Mouse (Mus musculus): ENCODE measurements around the gene Trim45. TPM values are rescaled to one million over a fixed set of nuclear protein-coding genes. Genes with fewer than 3 reads are reported as not detected.
A peak's percentile ranks its signal among the peaks of the same experiment; 100 is the strongest.

Gene Trim45
- 0.74 and 0.91 TPM in 2 replicates for polyA plus RNA-seq (2015; fragmentation: Nextera tagmentation; extraction: Ambion mirVana)

DNA sequence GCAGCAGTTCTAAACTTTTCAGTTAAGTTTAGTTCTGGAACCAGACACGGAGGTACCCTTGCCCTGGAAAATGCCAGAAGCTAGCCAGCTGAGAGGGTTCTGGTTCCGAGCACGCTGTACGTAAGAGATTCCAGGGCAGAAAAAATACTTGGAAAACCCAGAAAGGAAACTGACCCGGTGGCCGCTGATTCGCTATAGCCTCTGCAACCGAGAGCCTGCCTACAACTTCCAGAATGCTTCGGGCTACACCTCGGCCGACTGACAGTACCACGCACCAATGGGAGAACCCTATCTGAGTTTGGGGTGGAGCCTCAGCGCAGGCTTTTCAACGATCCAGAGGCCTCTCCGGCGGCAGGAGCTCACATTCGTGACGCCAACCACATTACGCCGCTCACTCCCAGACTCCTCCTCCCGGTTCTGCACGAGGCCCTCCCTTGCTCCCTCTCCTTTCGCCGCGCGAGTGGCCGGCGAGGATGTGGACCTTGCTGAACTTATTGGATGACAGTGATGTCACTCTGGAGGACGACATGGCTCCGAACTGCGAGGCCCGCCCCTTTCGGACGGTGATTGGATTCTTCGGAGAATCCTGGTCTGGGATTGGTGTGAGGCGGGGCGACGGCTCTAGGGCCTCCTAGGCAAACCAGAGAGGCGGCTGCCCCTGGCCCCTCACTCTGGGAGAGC is at the start of gene Trim45:
Gene Trim45 (plus strand): TSS at position 378 of the 681 bp plus-strand sequence.
- peak; percentile 96 for ATAC-seq (ENCODE audit: insufficient read depth)
- Histone ChIP-seq H3K27me3 (no peaks in the 10 kb centered on the region), H3K4me2 (peak within 1 kb of the TSS; percentile 91), H3K9ac (peak within 1 kb of the TSS; percentile 62), H3K9me3 (replicated peaks) (no peaks in the 10 kb centered on the region), H3K27ac (replicated peaks) (peak within 1 kb of the TSS; percentile 71), H3K4me1 (replicated peaks) (peaks cover 26% of the 10 kb centered on the region), H3K4me3 (replicated peaks) (peak within 1 kb of the TSS; percentile 70), H3K36me3 (replicated peaks) (no peaks in the 10 kb centered on the region)
- under 1% methylated on average over 39 of the region's 39 CpGs for WGBS (ENCODE audit: insufficient replicate concordance)

DNA sequence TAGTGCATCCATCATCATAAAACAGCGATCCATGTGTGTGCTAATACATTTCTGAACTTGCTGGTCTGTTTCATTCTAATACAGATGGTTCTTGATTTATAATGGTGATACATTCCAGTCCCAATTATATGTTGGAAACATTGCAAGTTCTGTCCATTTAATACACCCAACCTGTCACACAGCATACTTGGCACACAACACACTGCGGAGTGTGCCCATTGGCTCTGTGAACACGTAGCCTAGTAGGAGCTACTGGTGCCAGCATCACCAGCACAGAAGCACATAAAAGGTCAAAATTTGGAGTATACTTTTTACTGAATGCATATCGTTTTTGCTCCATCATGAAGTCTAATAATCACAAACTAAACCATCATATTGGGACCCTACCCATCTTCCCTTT is 44.9 kb upstream of the Trim45 start:
- no peaks in the 10 kb centered on the region for H3K4me1 ChIP-seq (replicated peaks)
- WGBS (ENCODE audit: insufficient replicate concordance) = 69% methylated on average over 4 of the region's 4 CpGs
- H3K4me2 ChIP-seq = no peak overlapping the region
- no peak overlapping the region for H3K9ac ChIP-seq
- no peak overlapping the region for H3K4me3 ChIP-seq (replicated peaks)
- no peak for ATAC-seq (ENCODE audit: insufficient read depth)
- no peaks in the 10 kb centered on the region for H3K36me3 ChIP-seq (replicated peaks)
- H3K9me3 ChIP-seq (replicated peaks) = no peaks in the 10 kb centered on the region
- H3K27me3 ChIP-seq = no peaks in the 10 kb centered on the region
- H3K27ac ChIP-seq (replicated peaks) = no peak overlapping the region

DNA sequence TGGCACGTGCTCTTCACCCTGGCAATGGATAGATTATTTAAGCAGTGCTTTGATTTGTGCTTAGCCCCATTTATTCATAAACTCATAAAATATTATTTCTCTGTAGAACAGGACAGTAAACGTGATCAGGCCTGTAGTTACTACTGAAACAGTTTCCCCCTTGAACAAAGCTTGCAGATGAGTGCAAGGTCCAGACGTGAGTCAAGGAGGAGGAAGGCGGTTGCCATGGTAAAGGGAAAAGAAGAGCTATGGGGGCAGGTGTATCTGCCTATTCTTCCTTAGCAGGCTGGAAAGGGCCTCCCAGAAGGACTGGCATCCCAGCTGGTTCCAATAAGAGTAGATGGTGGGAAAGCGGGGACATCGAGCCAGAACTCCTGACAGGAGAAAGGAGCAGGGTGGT is 40.6 kb upstream of the Trim45 start:
- no peak overlapping the region for H3K4me2 ChIP-seq
- H3K4me1 ChIP-seq (replicated peaks) = no peaks in the 10 kb centered on the region
- no peaks in the 10 kb centered on the region for H3K9me3 ChIP-seq (replicated peaks)
- H3K27me3 ChIP-seq = no peaks in the 10 kb centered on the region
- H3K36me3 ChIP-seq (replicated peaks) = no peaks in the 10 kb centered on the region
- ATAC-seq (ENCODE audit: insufficient read depth) = no peak
- no peak overlapping the region for H3K27ac ChIP-seq (replicated peaks)
- H3K4me3 ChIP-seq (replicated peaks) = no peak overlapping the region
- WGBS (ENCODE audit: insufficient replicate concordance) = 63% methylated on average over 6 of the region's 6 CpGs
- H3K9ac ChIP-seq = no peak overlapping the region

DNA sequence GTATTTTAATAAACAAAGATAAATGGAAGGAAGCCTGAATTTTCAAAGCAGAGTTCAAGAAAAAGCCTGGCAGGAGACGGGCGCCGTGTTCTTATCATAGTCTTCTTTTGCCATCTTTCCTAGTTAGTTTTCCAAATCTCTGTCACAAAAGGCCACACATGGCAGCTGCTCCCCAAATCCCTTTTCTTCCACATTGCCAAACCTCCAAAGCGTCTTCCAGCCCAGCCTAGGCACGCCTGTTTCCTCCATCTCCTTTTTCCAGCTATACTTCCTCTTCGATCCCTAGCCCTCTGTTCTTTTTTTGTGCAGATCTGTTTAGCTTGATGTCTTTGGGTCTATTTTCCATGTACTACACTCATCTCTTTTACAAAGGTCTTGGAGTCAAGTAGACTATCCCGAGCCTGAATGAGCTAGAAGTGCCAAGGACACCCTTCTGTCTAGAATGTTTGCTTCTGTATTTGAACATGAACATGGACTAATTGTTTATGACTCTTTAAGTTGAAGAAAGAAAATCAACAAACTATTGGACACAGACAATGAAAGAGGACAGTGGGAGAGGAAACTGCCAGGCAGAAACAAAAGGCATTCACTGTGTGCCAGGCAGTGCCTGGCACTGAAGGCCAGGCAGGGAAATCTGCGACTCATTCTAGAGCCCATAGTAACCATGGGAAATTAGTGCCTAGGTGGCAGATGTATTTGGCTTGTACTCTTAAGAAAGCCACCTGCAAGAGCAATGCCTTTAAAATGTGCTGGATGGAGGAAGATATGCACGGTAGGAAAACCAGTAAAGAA is 40.0 kb upstream of the Trim45 start:
- no peak for ATAC-seq (ENCODE audit: insufficient read depth)
- H3K9me3 ChIP-seq (replicated peaks) = no peaks in the 10 kb centered on the region
- H3K4me1 ChIP-seq (replicated peaks) = no peaks in the 10 kb centered on the region
- H3K4me3 ChIP-seq (replicated peaks) = no peak overlapping the region
- H3K27ac ChIP-seq (replicated peaks) = no peak overlapping the region
- H3K36me3 ChIP-seq (replicated peaks) = no peaks in the 10 kb centered on the region
- H3K4me2 ChIP-seq = no peak overlapping the region
- H3K9ac ChIP-seq = no peak overlapping the region
- WGBS (ENCODE audit: insufficient replicate concordance) = 66% methylated on average over 9 of the region's 9 CpGs
- H3K27me3 ChIP-seq = no peaks in the 10 kb centered on the region

- Histone ChIP-seq H3K27ac (replicated peaks) (no peak overlapping the region), H3K9me3 (replicated peaks) (no peaks in the 10 kb centered on the region), H3K4me2 (no peak overlapping the region), H3K9ac (no peak overlapping the region), H3K4me1 (replicated peaks) (no peaks in the 10 kb centered on the region), H3K27me3 (no peaks in the 10 kb centered on the region), H3K36me3 (replicated peaks) (no peaks in the 10 kb centered on the region), H3K4me3 (replicated peaks) (no peak overlapping the region)
- 61% methylated on average over 1 of the region's 1 CpGs for WGBS (ENCODE audit: insufficient replicate concordance)
- ATAC-seq (ENCODE audit: insufficient read depth) = no peak
Measured at GRCm38 (mm10) chr3:100889234-100889633, 32.8 kb upstream of the Trim45 start.

DNA sequence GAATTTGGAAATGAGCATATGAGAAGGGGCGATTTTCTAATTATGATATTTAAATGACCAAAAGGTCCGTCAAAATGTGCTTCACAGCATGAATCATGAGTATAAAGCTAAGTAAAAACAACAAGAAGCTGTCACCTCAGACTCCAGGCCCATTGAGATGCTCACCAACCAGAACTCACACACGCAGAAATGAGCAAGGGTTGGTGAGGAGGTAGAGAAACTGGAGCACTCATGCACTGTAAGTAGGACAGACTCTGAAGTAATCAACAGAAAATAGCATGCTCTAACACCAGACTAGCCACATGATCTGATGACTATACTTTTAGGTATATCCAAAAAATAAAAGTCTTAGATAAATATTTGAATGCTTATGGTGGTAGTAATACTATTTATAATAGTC is 31.6 kb upstream of the Trim45 start:
- Histone ChIP-seq H3K4me3 (replicated peaks) (no peak overlapping the region), H3K27ac (replicated peaks) (no peak overlapping the region), H3K27me3 (no peaks in the 10 kb centered on the region), H3K4me1 (replicated peaks) (no peaks in the 10 kb centered on the region), H3K4me2 (no peak overlapping the region), H3K9ac (no peak overlapping the region), H3K36me3 (replicated peaks) (no peaks in the 10 kb centered on the region), H3K9me3 (replicated peaks) (no peaks in the 10 kb centered on the region)
- ATAC-seq (ENCODE audit: insufficient read depth) = no peak
- 58% methylated on average over 3 of the region's 3 CpGs for WGBS (ENCODE audit: insufficient replicate concordance)

- H3K27me3 ChIP-seq = no peaks in the 10 kb centered on the region
- H3K36me3 ChIP-seq (replicated peaks) = no peaks in the 10 kb centered on the region
- H3K4me2 ChIP-seq = no peak overlapping the region
- no peak overlapping the region for H3K4me3 ChIP-seq (replicated peaks)
- no peak for ATAC-seq (ENCODE audit: insufficient read depth)
- no peak overlapping the region for H3K9ac ChIP-seq
- no peaks in the 10 kb centered on the region for H3K9me3 ChIP-seq (replicated peaks)
- 48% methylated on average over 11 of the region's 11 CpGs for WGBS (ENCODE audit: insufficient replicate concordance)
- no peak overlapping the region for H3K27ac ChIP-seq (replicated peaks)
- no peaks in the 10 kb centered on the region for H3K4me1 ChIP-seq (replicated peaks)
Measured at GRCm38 (mm10) chr3:100892383-100893335, 29.3 kb upstream of the Trim45 start.

DNA sequence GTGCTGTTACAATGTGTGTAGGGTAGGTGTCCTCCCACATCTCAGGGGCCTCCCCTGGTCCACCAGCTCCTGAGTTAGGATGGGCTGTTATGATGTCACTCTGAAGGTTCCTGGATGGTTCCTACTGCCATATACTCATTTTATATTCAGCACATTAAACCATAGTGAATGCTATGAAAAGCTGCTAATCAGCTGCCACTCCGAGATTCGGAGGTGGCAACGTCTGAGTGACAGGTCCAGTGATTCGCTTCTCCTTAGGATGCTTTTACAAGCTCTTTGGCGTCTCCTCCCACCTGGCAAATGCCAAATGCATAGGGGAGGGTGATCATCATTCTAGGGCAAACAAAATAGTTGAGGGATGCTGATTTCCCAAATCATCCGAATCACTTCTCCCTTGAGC is 26.5 kb upstream of the Trim45 start:
- Histone ChIP-seq H3K9me3 (replicated peaks) (no peaks in the 10 kb centered on the region), H3K4me2 (no peak overlapping the region), H3K4me3 (replicated peaks) (no peak overlapping the region), H3K36me3 (replicated peaks) (no peaks in the 10 kb centered on the region), H3K9ac (no peak overlapping the region), H3K27ac (replicated peaks) (no peak overlapping the region), H3K27me3 (no peaks in the 10 kb centered on the region), H3K4me1 (replicated peaks) (no peaks in the 10 kb centered on the region)
- ATAC-seq (ENCODE audit: insufficient read depth) = no peak
- 73% methylated on average over 6 of the region's 6 CpGs for WGBS (ENCODE audit: insufficient replicate concordance)

DNA sequence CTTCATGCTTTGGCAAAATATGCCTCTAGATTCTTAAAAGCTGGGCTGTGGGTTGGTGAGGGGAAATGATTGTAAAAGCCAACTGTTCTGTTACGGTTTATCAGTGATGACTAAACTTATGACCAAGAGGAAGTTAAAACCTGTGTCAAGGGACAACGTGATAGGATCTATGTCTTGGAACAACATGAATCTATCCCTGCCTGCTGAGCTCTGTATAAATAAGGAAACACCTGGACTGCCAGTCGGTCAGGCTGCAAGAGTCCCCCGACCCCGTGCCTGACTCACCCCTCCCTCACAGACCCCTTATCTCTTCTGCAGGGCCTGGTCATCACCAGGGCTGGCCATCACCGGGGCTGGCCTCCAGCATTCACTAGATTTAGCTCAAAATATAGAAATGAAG is 15.9 kb upstream of the Trim45 start:
- no peaks in the 10 kb centered on the region for H3K9me3 ChIP-seq (replicated peaks)
- H3K4me2 ChIP-seq = no peak overlapping the region
- no peaks in the 10 kb centered on the region for H3K36me3 ChIP-seq (replicated peaks)
- WGBS (ENCODE audit: insufficient replicate concordance) = 10% methylated on average over 6 of the region's 6 CpGs
- H3K27ac ChIP-seq (replicated peaks) = no peak overlapping the region
- H3K4me3 ChIP-seq (replicated peaks) = no peak overlapping the region
- H3K9ac ChIP-seq = no peak overlapping the region
- no peak for ATAC-seq (ENCODE audit: insufficient read depth)
- H3K27me3 ChIP-seq = no peaks in the 10 kb centered on the region
- no peaks in the 10 kb centered on the region for H3K4me1 ChIP-seq (replicated peaks)

GRCm38 (mm10) chr3:100906916-100907315 is 15.1 kb upstream of the Trim45 start:
- H3K4me3 ChIP-seq (replicated peaks) = no peak overlapping the region
- no peak overlapping the region for H3K9ac ChIP-seq
- H3K4me1 ChIP-seq (replicated peaks) = no peaks in the 10 kb centered on the region
- H3K9me3 ChIP-seq (replicated peaks) = no peaks in the 10 kb centered on the region
- H3K27ac ChIP-seq (replicated peaks) = no peak overlapping the region
- 28% methylated on average over 3 of the region's 3 CpGs for WGBS (ENCODE audit: insufficient replicate concordance)
- no peaks in the 10 kb centered on the region for H3K36me3 ChIP-seq (replicated peaks)
- no peak for ATAC-seq (ENCODE audit: insufficient read depth)
- no peak overlapping the region for H3K4me2 ChIP-seq
- no peaks in the 10 kb centered on the region for H3K27me3 ChIP-seq

DNA sequence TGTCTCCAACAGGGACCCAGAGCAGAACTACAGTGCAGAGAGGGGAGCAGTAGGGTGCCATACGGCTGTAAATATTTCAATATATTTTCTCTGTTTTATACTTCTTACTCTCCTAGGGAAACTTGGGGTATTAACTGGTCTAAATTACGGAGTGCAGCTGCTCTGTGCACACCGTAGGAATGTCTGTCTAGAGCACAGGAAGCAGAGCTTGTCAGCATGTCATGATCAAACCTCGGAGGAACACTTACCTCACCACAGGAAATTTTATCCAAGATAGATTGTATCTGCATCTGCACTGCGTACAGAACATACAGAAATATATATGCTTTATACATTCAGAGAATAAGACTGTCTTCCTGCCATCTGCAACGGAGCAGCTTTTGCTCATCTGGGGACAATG is 13.4 kb upstream of the Trim45 start:
- no peak overlapping the region for H3K4me2 ChIP-seq
- H3K4me3 ChIP-seq (replicated peaks) = no peak overlapping the region
- 19% methylated on average over 6 of the region's 6 CpGs for WGBS (ENCODE audit: insufficient replicate concordance)
- H3K27me3 ChIP-seq = no peaks in the 10 kb centered on the region
- no peak overlapping the region for H3K27ac ChIP-seq (replicated peaks)
- no peak for ATAC-seq (ENCODE audit: insufficient read depth)
- no peaks in the 10 kb centered on the region for H3K9me3 ChIP-seq (replicated peaks)
- no peak overlapping the region for H3K9ac ChIP-seq
- no peaks in the 10 kb centered on the region for H3K4me1 ChIP-seq (replicated peaks)
- no peaks in the 10 kb centered on the region for H3K36me3 ChIP-seq (replicated peaks)
